Mouse (Mus musculus) right cerebral cortex, postnatal 36 days (tissue): Measurements from ENCODE around the gene Usp6nl.

Experiments
- DNase-seq, 2 experiments: peaks; one replicate each; pipeline ENCODE4 v3.0.0; 2022; ENCODE audit warnings: low spot score in 2 of 2, mixed read lengths in 1 of 2

Usp6nl gene

GRCm38 (mm10) chr2:6376071-6376470, 53.6 kb downstream of the Usp6nl start:
- DNase-seq: no peak

DNA sequence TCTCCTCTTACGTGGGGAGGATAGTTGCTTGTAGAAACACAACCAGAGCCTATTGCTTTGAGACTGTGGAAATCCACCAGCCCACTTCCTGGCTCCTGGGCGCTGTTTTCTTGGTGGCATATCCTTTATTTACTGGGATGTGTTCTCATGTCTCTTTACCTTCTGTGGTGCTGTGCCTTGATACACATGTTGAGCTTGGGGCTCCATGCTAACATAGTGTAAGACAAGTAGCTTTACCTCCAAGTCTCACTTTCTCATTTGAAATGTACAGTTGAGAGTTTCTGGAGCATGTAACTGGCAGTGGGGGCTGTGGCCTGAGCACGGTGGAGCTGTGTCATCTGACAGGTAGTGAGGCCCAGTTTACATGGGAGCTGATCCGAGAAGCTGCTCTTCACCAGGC, 54.5 kb downstream of the Usp6nl start:
- DNase-seq: no peak

DNA sequence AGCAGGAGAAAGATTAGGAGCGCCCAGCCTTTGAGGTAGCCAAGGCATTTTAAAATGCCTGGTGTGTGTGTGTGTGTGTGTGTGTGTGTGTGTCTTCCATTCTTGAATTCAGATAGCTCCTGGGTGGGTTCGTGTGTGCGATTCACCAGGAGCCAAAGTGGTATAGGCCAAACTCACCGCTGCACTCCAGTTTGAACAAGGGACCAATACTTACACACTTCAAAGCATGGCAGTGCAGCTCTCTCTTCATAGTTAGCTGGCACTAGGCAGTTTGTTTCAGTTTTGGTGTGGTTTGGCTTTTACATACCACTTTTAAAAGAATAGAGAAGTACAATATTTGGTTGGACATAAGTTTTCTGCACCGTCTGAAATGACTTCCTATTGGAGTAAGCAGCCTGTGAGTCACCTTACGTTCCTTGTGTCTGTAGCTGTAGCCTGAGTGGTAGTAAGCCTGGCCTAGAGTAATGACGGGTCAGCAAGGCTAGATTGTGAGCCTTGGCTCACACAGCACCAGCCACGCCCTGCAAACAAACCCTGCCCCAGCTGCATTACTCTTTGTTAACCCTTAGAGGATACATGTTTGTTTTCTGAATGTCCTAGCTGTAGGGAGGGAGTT, 56.2 kb downstream of the Usp6nl start:
- no peak for DNase-seq

- DNase-seq: no peak
These were observed 57.3 kb downstream of the Usp6nl start for GRCm38 (mm10) chr2:6379731-6380212.

- DNase-seq: no peak
These were observed 57.9 kb downstream of the Usp6nl start for GRCm38 (mm10) chr2:6380401-6380800.

- no peak for DNase-seq
These were observed 62.1 kb downstream of the Usp6nl start for GRCm38 (mm10) chr2:6384407-6385146.

DNA sequence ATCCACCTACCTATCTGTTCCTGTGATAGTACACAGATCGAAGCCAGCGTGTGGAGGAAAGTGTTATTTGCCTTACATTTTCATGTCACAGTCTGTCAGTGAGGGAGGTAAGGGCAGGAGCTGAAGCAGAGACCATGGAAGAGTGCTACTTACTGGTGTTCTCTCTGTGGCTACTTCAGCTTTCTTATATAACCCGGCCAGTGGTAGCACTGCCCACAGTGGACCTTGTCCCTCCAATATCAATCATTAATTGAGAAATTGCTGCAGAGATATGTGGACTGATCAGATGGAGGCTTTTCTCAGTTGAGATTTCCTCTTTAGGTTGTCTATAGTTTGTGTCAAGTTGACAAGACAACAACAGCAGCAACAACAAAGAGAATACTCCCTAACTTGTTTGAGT, 66.7 kb downstream of the Usp6nl start:
- no peak for DNase-seq

GRCm38 (mm10) chr2:6391261-6391660, 68.8 kb downstream of the Usp6nl start:
- DNase-seq: no peak

GRCm38 (mm10) chr2:6391940-6392339, 69.5 kb downstream of the Usp6nl start:
- no peak for DNase-seq

GRCm38 (mm10) chr2:6395851-6396625, 73.6 kb downstream of the Usp6nl start:
- no peak for DNase-seq

GRCm38 (mm10) chr2:6396626-6397146, 74.2 kb downstream of the Usp6nl start:
- DNase-seq: no peak

GRCm38 (mm10) chr2:6397166-6397565, 74.7 kb downstream of the Usp6nl start:
- no peak for DNase-seq

DNA sequence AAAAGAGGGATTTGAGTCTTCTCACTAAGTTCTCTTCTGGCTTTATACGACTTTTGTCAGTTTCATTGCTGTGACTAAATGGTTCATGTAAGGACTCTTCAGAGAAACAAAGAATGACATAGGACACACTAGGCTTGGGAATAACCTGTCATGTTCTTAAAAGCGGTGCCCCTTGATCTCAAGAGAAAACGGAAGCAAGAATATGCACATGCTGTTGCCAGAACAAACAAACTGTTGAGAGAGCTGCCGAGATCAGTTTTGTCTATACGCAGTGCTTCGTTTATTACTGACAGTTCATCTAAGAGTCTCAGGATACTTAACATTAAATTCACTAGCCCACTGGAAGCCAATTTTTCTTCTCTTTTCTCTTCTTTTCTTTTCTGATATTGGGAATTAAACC, 76.4 kb downstream of the Usp6nl start:
- no peak for DNase-seq

DNA sequence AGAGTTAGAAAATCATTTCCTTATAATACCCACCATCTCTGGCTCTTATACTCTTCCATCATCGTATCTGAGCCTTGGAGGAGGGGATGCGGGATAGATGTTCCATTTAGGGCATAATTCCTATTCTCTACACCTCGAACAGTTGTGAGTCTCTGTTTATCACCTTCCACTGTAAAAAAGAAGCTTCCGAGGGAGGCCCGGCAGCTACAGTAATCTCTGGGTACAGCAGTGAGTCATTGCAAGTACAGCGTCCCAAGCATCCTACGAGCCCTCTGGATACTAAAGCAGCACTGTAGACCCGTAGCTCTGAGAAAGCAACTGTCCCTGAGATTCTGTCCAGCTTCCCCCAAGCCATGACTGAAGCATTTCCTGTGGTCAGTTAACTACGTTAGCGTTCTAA, 78.6 kb downstream of the Usp6nl start:
- DNase-seq: no peak

DNA sequence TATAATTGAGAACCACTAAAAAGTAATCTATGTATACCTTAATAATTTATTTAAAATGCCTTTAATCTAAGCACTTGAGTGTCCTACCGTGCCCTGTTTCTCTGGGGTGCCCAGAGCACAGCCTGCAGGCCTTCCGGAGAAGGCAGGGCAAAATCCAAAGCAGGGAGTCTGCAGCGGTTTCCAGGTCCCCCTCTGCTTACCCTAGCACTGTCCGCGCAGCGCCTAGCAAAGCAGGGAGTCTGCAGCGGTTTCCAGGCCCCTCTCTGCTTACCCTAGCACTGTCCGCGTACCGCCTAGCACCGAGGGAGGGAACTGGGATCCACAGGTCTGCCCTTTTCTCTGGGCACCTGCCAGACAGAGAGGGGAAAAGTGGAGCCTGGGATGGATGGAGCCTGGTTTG, 80.9 kb downstream of the Usp6nl start:
- no peak for DNase-seq

DNA sequence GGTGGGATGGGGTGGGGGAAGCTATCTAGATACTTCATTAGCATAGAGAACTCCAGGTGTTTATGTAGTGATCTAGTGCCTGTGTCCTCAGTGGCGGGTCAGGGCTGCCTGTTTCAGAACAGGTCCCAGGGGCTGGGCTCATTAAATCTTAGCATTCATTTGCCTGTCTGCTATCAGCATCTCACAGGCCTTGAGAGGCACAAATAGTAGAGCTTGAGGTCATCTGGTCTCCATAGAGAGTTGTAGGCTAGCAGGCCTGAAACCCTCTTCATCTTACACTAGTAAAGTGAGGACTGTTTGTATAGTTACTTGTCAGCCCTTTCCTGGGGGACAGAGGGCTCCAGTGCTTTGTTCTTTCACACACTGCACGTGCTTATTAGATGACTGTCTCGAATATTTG, 81.5 kb downstream of the Usp6nl start:
- DNase-seq: no peak

- no peak for DNase-seq
These were observed 82.2 kb downstream of the Usp6nl start for GRCm38 (mm10) chr2:6404627-6405026.

- DNase-seq: peak; percentile 76
These were observed 82.9 kb downstream of the Usp6nl start for GRCm38 (mm10) chr2:6405059-6406033.

GRCm38 (mm10) chr2:6407711-6408110, 85.2 kb downstream of the Usp6nl start:
- no peak for DNase-seq

- no peak for DNase-seq
These were observed 90.2 kb downstream of the Usp6nl start for GRCm38 (mm10) chr2:6412645-6413044.

DNA sequence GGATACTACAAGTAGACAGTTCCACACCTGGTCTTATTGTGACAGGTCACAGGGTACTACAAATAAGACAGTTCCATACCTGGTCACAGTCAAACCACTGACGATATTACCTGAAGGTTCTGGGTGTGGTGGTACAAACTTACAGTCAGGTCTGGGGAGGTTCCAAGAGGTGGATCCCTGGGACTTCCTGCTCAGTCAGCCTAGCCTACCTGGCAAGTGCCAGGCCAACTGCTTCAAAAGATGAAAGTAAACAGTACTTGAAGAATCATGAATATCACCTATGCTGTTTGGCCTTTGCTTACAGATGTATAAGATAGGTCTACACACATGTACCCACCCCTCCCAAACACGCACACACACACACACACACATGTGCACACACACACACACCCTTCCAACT, 91.3 kb downstream of the Usp6nl start:
- no peak for DNase-seq
